Mouse (Mus musculus) cerebellum, adult 2 months (tissue): ENCODE results near the gene Tmem132b.

ENCODE experiments used
- CTCF ChIP-seq: fragments of 200-500 bp; IDR thresholded peaks from 2 replicates; pipeline ENCODE4 v1.5.1; 2011; ENCODE audit warnings: low read depth, mild to moderate bottlenecking, control low read depth, low read length, moderate library complexity, borderline replicate concordance; ENCODE audit not compliant: insufficient read depth
- POLR2A ChIP-seq: fragments of 200-500 bp; IDR thresholded peaks from 2 replicates; pipeline ENCODE4 v1.6.1; 2011; ENCODE audit warnings: low read length, control low read depth, borderline replicate concordance; ENCODE audit not compliant: insufficient read depth

GRCm38 (mm10) chr5:125568457-125568856 lies 36.9 kb downstream of the Tmem132b start:
- TF ChIP-seq CTCF: no peak
- TF ChIP-seq POLR2A: no peak
